Mouse (Mus musculus) WW6 (cell line): ENCODE results near the gene Mmp13.
"Not testable (repeated sequence)": the region's sequence is repeated elsewhere in the genome, so short reads cannot be mapped to it uniquely, and the experiment has no call there.

ENCODE experiments used
- DNase-seq: peaks from one replicate; pipeline ENCODE4 v3.0.0-alpha.2; 2013; ENCODE audit warnings: low read depth, low spot score

Gene Mmp13

GRCm38 (mm10) chr9:7272214-7272613 lies at the start of gene Mmp13:
TSS of gene Mmp13 (plus strand) at chr9:7272514.
- DNase-seq, result no peak

DNA sequence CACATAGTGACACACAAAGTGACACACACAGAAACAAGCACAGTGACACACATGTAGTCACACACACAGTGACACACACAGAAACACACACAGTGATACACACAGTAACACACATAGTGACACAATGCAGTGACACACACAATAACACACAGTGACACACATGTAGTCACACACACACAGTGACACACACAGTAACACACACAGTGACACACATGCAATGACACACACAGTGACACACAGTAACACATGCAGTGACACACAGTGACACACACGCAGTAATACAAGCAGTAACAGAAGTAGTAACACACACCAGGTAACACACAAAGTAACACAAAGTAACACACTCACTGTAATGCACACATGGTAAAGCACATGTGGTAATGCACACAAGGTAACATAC lies 33.7 kb upstream of the Mmp13 start:
- no peak for DNase-seq

DNA sequence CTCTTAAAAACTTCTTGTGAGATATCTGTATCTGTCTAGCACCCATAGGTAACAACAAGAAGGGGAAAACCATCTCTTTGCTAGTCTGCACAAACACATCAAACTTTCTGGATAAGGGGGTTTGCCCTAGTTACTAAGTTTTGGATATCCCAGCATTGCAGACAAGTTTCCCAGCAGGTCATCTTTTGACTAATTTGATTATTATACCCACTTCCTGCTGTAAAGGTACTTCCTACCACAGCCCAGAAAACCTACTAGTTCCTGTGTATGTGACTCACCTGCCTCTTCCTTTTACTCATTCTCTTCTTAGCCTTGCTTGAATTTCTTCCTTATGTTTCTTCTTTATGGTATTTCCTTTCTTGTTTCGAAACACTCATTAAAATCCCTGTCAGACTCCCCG lies 32.3 kb upstream of the Mmp13 start:
- DNase-seq, result no peak

GRCm38 (mm10) chr9:7252797-7253654 lies 19.3 kb upstream of the Mmp13 start:
- no peak for DNase-seq

GRCm38 (mm10) chr9:7261667-7262066 lies 10.6 kb upstream of the Mmp13 start:
- DNase-seq, result no peak

- DNase-seq, result no peak
These were observed 2.2 kb upstream of the Mmp13 start for GRCm38 (mm10) chr9:7270071-7270470.

DNA sequence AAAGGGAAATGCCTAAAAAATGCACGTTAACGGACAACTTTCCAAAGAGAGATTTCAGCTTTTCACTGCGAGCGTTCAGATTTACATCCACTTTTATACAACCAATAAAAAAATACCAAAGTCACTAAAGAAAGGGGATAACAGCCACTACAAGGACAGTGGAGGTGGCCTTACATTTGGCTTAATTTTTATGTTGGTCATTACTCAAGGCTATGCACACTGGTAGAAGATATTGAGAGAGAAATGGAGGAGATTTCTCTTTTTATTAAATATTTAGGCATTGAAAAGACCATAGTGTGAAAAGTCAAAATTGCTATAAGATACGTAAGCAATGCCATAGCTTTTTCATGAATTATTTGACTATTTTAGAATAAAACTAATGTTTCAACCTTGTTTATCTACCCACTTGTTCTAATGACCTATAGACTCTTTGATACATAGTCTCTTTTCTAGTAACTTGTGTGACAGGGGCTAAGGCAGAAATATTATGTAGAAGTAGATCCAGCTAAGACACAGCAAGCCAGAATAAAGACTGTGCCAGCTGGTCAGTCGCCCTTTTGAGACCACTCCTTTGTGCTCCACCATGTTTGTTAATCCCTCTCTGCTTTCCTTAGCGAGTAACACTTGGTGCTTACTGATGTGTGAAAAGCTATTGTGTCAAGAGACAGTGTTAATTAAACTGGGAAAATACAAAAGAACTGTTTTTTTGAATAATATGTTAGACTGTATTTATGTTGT lies 10.4 kb downstream of the Mmp13 start:
- DNase-seq, result no peak

DNA sequence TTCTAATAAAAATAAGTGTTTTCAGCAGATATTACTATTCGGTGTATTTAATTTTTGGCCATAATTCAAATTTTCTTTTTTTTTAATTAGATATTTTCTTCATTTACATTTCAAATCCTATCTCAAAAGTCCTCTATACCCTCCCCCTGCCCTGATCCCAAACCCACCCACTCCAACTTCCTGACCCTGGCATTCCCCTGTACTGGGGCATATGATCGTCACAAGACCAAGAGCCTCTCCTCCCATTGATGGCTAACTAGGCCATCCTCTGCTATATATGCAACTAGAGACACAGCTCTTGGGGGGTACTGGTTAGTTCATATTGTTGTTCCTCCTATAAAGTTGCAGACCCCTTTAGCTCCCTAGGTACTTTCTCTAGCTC lies 11.0 kb downstream of the Mmp13 start:
- not testable (repeated sequence) for DNase-seq

GRCm38 (mm10) chr9:7289501-7289900 lies 17.2 kb downstream of the Mmp13 start:
- DNase-seq, result no peak

DNA sequence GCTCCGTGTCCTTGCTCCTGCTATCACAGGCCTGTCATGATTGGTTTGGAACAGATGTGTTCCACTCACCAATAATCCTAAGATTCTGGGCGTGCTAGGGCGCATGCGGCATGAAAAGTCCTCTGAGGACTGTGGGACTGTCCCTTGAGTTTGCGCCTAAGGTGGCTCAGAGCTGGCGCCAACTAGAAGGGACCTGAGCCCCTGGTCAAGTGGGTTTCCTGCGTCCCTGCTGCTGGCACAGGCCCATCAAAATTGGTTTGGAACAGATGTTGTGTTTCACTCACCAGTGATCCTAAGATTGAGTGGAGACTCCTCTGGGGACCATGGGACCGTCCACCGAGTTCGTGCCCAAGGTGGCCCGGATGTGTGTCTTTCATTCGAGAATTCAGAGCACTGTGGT lies 17.6 kb downstream of the Mmp13 start:
- DNase-seq, result no peak

DNA sequence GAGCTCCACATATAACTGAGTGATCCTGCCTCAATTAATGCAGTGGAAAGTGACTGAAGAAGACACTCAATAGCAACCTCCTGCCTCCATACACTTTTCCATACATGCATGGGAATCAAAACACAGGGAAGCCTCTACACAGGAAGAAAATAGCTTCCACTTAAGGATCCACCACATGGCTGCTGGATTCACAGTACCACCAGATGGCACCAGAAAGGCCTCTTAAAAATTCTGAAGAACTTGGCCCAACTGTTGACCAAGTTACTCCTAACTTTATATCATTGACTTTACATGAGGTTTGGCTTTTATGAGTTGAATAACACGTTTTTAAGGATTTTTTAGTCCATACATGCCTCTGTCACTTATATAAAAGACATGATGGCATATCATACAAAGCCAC lies 19.8 kb downstream of the Mmp13 start:
- DNase-seq, result no peak

DNA sequence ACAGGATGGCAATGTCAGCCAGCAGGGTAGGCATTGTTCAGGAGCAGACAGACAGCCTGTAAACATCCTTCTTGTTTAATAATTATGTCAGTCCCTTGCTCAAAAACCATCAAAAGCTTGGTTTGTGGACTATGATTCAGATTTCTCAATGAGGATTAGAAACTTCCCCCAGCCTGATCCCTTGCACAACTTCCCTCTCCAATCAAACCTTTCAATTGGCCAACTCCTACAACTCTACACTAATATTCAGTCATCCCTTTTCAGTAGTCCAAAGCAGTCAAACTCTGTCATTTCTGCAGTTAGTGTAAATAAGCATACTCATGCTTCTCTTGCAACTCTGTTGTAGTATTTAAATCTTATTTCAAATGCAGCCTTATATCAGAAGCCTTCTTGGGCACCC lies 59.5 kb downstream of the Mmp13 start:
- no peak for DNase-seq
